31 mouse cellular contexts compared by ENCODE assay signal in the genomic region with DNA sequence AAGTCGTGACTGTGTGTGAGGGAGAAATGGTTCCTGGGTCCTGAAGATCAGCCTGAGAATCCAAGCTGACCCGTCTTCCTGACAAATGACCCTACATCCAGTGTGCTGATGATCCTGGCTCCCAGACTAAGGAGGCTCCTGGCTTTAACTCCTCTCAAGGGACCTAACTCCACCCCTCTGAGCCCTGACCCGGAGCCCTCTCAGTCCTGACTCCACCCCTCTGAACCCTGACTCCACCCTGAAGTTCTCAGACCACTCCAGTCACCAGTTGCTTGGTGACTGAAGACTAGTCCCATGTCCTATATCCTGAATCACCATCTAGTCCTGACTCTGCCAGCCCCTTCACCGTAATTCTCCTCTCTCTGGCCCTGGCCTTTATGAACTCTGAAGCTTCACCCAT. TPM values are rescaled to one million over a fixed set of nuclear protein-coding genes. Genes with fewer than 3 reads are reported as not detected.
DNase-seq lines count a peak whose midpoint lies in the region; ATAC-seq and TF ChIP-seq lines count a peak whose summit lies in the region.
"Had no signal": no experiment of that assay in that cellular context is flagged by ENCODE, and none has a peak within 500 bp of the region (broad histone marks: within the 10 kb centered on the region; RNA-seq: fewer than 3 reads in every experiment).

No protein-coding gene starts in this region.

- no peak overlapping the region for H3K4me3 ChIP-seq in gastrocnemius, adult 2 months
- no peak overlapping the region for H3K4me3 ChIP-seq in intestine, embryonic 15.5 days (replicated peaks)
- H3K4me3 ChIP-seq in intestine, embryonic 16.5 days (ENCODE audit: low read length) = no peak overlapping the region
- no peak overlapping the region for H3K4me3 ChIP-seq in ES-E14 (ENCODE audit: insufficient read depth in 1 of 2, low read depth in 1 of 2, low read length in 2 of 2, poor library complexity in 1 of 2, severe bottlenecking in 1 of 2)
- H3K4me3 ChIP-seq: heart, embryonic 13.5 days; hindbrain, embryonic 12.5 days; left cerebral cortex, adult 2 months; liver, embryonic 13.5 days had no signal

- TF ChIP-seq CTCF in gastrocnemius, adult 2 months (IDR thresholded peaks at IDR 0.05) = no peak

- H3K27me3 ChIP-seq in intestine, embryonic 15.5 days (replicated peaks) = 0 out of 2 replicates have a peak, but pooled peaks cover 4% of the 10 kb centered on the region
- H3K27me3 ChIP-seq in intestine, embryonic 16.5 days (replicated peaks; ENCODE audit: control insufficient read depth, insufficient read depth, low read length) = 0 out of 2 replicates have a peak, but pooled peaks cover 2% of the 10 kb centered on the region

- 20% methylated on average over 4 of the region's 4 CpGs for WGBS in intestine, embryonic 15.5 days
- WGBS in intestine, embryonic 16.5 days = 21% methylated on average over 4 of the region's 4 CpGs

- H3K4me1 ChIP-seq in intestine, embryonic 15.5 days (replicated peaks) = no peaks in the 10 kb centered on the region
- H3K4me1 ChIP-seq in intestine, embryonic 16.5 days (ENCODE audit: control insufficient read depth, insufficient read depth, low read length) = no peaks in the 10 kb centered on the region
- H3K4me1 ChIP-seq in ES-E14 (ENCODE audit: control insufficient read depth in 2 of 2, insufficient read depth in 2 of 2, low read length in 2 of 2, poor library complexity in 1 of 2) = peaks cover 0 to 8% of the 10 kb centered on the region in 2 experiments; a peak in 2 of 4 replicates
- H3K4me1 ChIP-seq: heart, embryonic 13.5 days; liver, embryonic 13.5 days had no signal

- 0 out of 2 replicates have a peak, but pooled peaks have one; percentile 20 for ATAC-seq in intestine, embryonic 15.5 days
- ATAC-seq in intestine, embryonic 16.5 days = no peak
- no peak for ATAC-seq in CD4-positive, CD25-positive, alpha-beta regulatory T cell, adult 4 months
- ATAC-seq: forebrain, embryonic 14.5 days had no signal

- no peaks in the 10 kb centered on the region for H3K36me3 ChIP-seq in intestine, embryonic 15.5 days
- H3K36me3 ChIP-seq in intestine, embryonic 16.5 days (ENCODE audit: control insufficient read depth, insufficient read depth, low read length) = no peaks in the 10 kb centered on the region
- H3K36me3 ChIP-seq in ES-E14 (ENCODE audit: control insufficient read depth, insufficient read depth, low read length, poor library complexity, severe bottlenecking) = no peaks in the 10 kb centered on the region
- H3K36me3 ChIP-seq: heart, embryonic 13.5 days; hindbrain, embryonic 12.5 days; liver, embryonic 13.5 days had no signal

- peak overlapping the region; percentile 31 for H3K27ac ChIP-seq in gastrocnemius, adult 2 months
- H3K27ac ChIP-seq in intestine, embryonic 15.5 days = no peak overlapping the region
- no peak overlapping the region for H3K27ac ChIP-seq in intestine, embryonic 16.5 days (ENCODE audit: low read length)
- no peak overlapping the region for H3K27ac ChIP-seq in ES-E14 (ENCODE audit: insufficient read depth, low read depth, low read length, poor library complexity, severe bottlenecking)
- H3K27ac ChIP-seq: heart, embryonic 13.5 days; hindbrain, embryonic 12.5 days; left cerebral cortex, adult 2 months; liver, embryonic 13.5 days had no signal

- no peaks in the 10 kb centered on the region for H3K9me3 ChIP-seq in intestine, embryonic 15.5 days
- H3K9me3 ChIP-seq in intestine, embryonic 16.5 days (ENCODE audit: control insufficient read depth, low read length) = no peaks in the 10 kb centered on the region
- no peaks in the 10 kb centered on the region for H3K9me3 ChIP-seq in ES-E14 (ENCODE audit: control insufficient read depth, insufficient read depth, low read depth, low read length)
- H3K9me3 ChIP-seq: heart, embryonic 13.5 days; hindbrain, embryonic 12.5 days; liver, embryonic 13.5 days had no signal

- DNase-seq in gastrocnemius, adult 2 months = peak; percentile 28
- no peak for DNase-seq in gastrocnemius, postnatal 4 days (ENCODE audit: low spot score in 2 of 2)
- peak; percentile 51 for DNase-seq in ES-E14 (ENCODE audit: low read depth, low spot score)
- DNase-seq in cerebellum, postnatal 4 days (ENCODE audit: low spot score in 2 of 2) = no peak
- DNase-seq: adrenal gland, adult 8-10 months; cerebellum, adult 11-12 months; cerebellum, postnatal 14 days; kidney, adult 18-20 months; kidney, postnatal 10 days; liver, embryonic 13.5 days; lung, adult 2 months; lung, postnatal 14 days; thymus, adult 18-20 months; thymus, postnatal 36 days had no signal

- intact Hi-C loops in gastrocnemius, adult 2 months (cut with DNase I) = no loop called here

- H3K9ac ChIP-seq in intestine, embryonic 15.5 days = no peak overlapping the region
- H3K9ac ChIP-seq in intestine, embryonic 16.5 days (ENCODE audit: low read depth, low read length) = no peak overlapping the region
- no peak overlapping the region for H3K9ac ChIP-seq in ES-E14 (ENCODE audit: insufficient read depth, low read depth, low read length, poor library complexity, severe bottlenecking)
- H3K9ac ChIP-seq: heart, embryonic 13.5 days; hindbrain, embryonic 12.5 days; liver, embryonic 13.5 days had no signal

- no peak overlapping the region for H3K4me2 ChIP-seq in intestine, embryonic 15.5 days (replicated peaks)
- no peak overlapping the region for H3K4me2 ChIP-seq in intestine, embryonic 16.5 days (ENCODE audit: low read depth, low read length)
- H3K4me2 ChIP-seq: heart, embryonic 13.5 days; hindbrain, embryonic 12.5 days; liver, embryonic 13.5 days; midbrain, embryonic 11.5 days had no signal

- in situ Hi-C loops in ES-E14 (cut with MboI; ENCODE audit: low sequenced_read_pairs in 2 of 2, unreplicated experiment in 2 of 2) = loop anchor here (25.0 kb wide), 1 partner anchor 195 kb away; the partner anchor contains the start of gene Klk14 (in 2 of the 2)

TF ChIP-seq in ES-E14, 5 proteins besides CTCF, POLR2A, EP300 and RAD21:
- TF ChIP-seq ZC3H11A (IDR thresholded peaks at IDR 0.05; ENCODE audit: borderline replicate concordance, low read depth, low read length) = no peak
- no peak for TF ChIP-seq MAFK (IDR thresholded peaks at IDR 0.05; ENCODE audit: insufficient read depth, low read depth, low read length)
- no peak for TF ChIP-seq HCFC1 (IDR thresholded peaks at IDR 0.05; ENCODE audit: borderline replicate concordance, insufficient read depth, low read length)
- no peak for TF ChIP-seq CHD2 (IDR thresholded peaks at IDR 0.05; ENCODE audit: low read depth, low read length)
- TF ChIP-seq ZNF384 (IDR thresholded peaks at IDR 0.05; ENCODE audit: low read depth, low read length) = no peak
TF ChIP-seq in ES-E14: peak in this region for 0.

RNA-seq across cellular contexts. Expression of gene Klk4, which starts 1.4 kb away (rescaled TPM):
- not detected for total RNA-seq in gastrocnemius, adult 2 months (2021)
- total RNA-seq in gastrocnemius, postnatal 4 days (2021) = under 1 TPM in 1 of 2 experiments, not detected in 1; 0.21 TPM
- polyA plus RNA-seq in intestine, embryonic 15.5 days (2015; fragmentation: Nextera tagmentation; extraction: Ambion mirVana) = not detected in 2 replicates
- not detected in 2 replicates for polyA plus RNA-seq in intestine, embryonic 16.5 days (2015; fragmentation: Nextera tagmentation; extraction: Ambion mirVana)
- not detected in 2 replicates for total RNA-seq in ES-E14 (2012; rRNA removed)
- polyA plus RNA-seq in CD4-positive, CD25-positive, alpha-beta regulatory T cell, adult 4 months (2017; shearing (Covaris generic)) = not detected
- total RNA-seq: adrenal gland, adult 8-10 months; heart, postnatal 14 days; layer of hippocampus, postnatal 10 days; left cerebral cortex, adult 2 months; left cerebral cortex, postnatal 36 days; megakaryocyte progenitor cell, adult 5-6 weeks had no signal
- polyA plus RNA-seq: heart, embryonic 13.5 days; liver, embryonic 13.5 days; lung, adult 2 months; midbrain, embryonic 11.5 days; midbrain, postnatal 0 days; stomach, embryonic 14.5 days had no signal

RNA-seq across cellular contexts. Expression of gene Klk5, which starts 40.6 kb away (rescaled TPM):
- total RNA-seq in gastrocnemius, adult 2 months (2021) = not detected
- total RNA-seq in gastrocnemius, postnatal 4 days (2021) = not detected
- not detected in 2 replicates for polyA plus RNA-seq in intestine, embryonic 15.5 days (2015; fragmentation: Nextera tagmentation; extraction: Ambion mirVana)
- polyA plus RNA-seq in intestine, embryonic 16.5 days (2015; fragmentation: Nextera tagmentation; extraction: Ambion mirVana) = not detected in 2 replicates
- not detected in 2 replicates for total RNA-seq in ES-E14 (2012; rRNA removed)
- polyA plus RNA-seq in CD4-positive, CD25-positive, alpha-beta regulatory T cell, adult 4 months (2017; shearing (Covaris generic)) = not detected
- total RNA-seq: adrenal gland, adult 8-10 months; heart, postnatal 14 days; layer of hippocampus, postnatal 10 days; left cerebral cortex, adult 2 months; left cerebral cortex, postnatal 36 days; megakaryocyte progenitor cell, adult 5-6 weeks; midbrain, postnatal 0 days had no signal
- polyA plus RNA-seq: forebrain, embryonic 14.5 days; heart, embryonic 13.5 days; liver, embryonic 13.5 days; midbrain, embryonic 11.5 days; midbrain, postnatal 0 days; neural tube, embryonic 14.5 days; stomach, embryonic 14.5 days had no signal

RNA-seq across cellular contexts. Expression of gene Klk15, which starts 51.2 kb away (rescaled TPM):
- not detected for total RNA-seq in gastrocnemius, adult 2 months (2021)
- not detected for total RNA-seq in gastrocnemius, postnatal 4 days (2021)
- polyA plus RNA-seq in intestine, embryonic 15.5 days (2015; fragmentation: Nextera tagmentation; extraction: Ambion mirVana) = not detected in 2 replicates
- 0.17 TPM in 1 of 2 replicates, not detected in the other for polyA plus RNA-seq in intestine, embryonic 16.5 days (2015; fragmentation: Nextera tagmentation; extraction: Ambion mirVana)
- not detected in 2 replicates for total RNA-seq in ES-E14 (2012; rRNA removed)
- not detected for polyA plus RNA-seq in CD4-positive, CD25-positive, alpha-beta regulatory T cell, adult 4 months (2017; shearing (Covaris generic))
- total RNA-seq: adrenal gland, adult 8-10 months; heart, postnatal 14 days; layer of hippocampus, postnatal 10 days; left cerebral cortex, adult 2 months; left cerebral cortex, postnatal 36 days; megakaryocyte progenitor cell, adult 5-6 weeks; midbrain, postnatal 0 days had no signal
- polyA plus RNA-seq: embryonic facial prominence, embryonic 14.5 days; forebrain, embryonic 14.5 days; heart, embryonic 13.5 days; hindbrain, embryonic 12.5 days; limb, embryonic 14.5 days; liver, embryonic 13.5 days; lung, adult 2 months; midbrain, embryonic 11.5 days; midbrain, postnatal 0 days; neural tube, embryonic 14.5 days; stomach, embryonic 14.5 days had no signal

RNA-seq across cellular contexts. Expression of gene Klk6, which starts 58.0 kb away (rescaled TPM):
- total RNA-seq in gastrocnemius, adult 2 months (2021) = not detected
- total RNA-seq in gastrocnemius, postnatal 4 days (2021) = not detected
- polyA plus RNA-seq in intestine, embryonic 15.5 days (2015; fragmentation: Nextera tagmentation; extraction: Ambion mirVana) = not detected in 2 replicates
- polyA plus RNA-seq in intestine, embryonic 16.5 days (2015; fragmentation: Nextera tagmentation; extraction: Ambion mirVana) = 0.10 TPM in 1 of 2 replicates, not detected in the other
- total RNA-seq in ES-E14 (2012; rRNA removed) = 0.21 and 0.54 TPM in 2 replicates
- polyA plus RNA-seq in CD4-positive, CD25-positive, alpha-beta regulatory T cell, adult 4 months (2017; shearing (Covaris generic)) = not detected
- total RNA-seq: adrenal gland, adult 8-10 months; heart, postnatal 14 days; layer of hippocampus, postnatal 10 days; megakaryocyte progenitor cell, adult 5-6 weeks; midbrain, postnatal 0 days had no signal
- polyA plus RNA-seq: forebrain, embryonic 14.5 days; heart, embryonic 13.5 days; hindbrain, embryonic 12.5 days; limb, embryonic 14.5 days; liver, embryonic 13.5 days; midbrain, embryonic 11.5 days; midbrain, postnatal 0 days; neural tube, embryonic 14.5 days; stomach, embryonic 14.5 days had no signal

Comparison
In these comparisons a context has a peak if more than half of its experiments do, and no peak if none do; other contexts are left out.
1. DNase-seq: peak in gastrocnemius, adult 2 months (single experiment) and ES-E14 (single experiment); none in gastrocnemius, postnatal 4 days (0 of 2) and cerebellum, postnatal 4 days (0 of 2).